Mouse (Mus musculus) spleen, adult 2 months (tissue): ENCODE results near the gene Tubgcp2.
A peak's percentile ranks its signal among the peaks of the same experiment; 100 is the strongest.

Experiments
- CTCF ChIP-seq: fragments of 200-500 bp; IDR thresholded peaks from 2 replicates; pipeline ENCODE4 v1.5.1; 2011; ENCODE audit warnings: mild to moderate bottlenecking, inconsistent platforms; ENCODE audit not compliant: insufficient read depth, insufficient read length, insufficient replicate concordance; ENCODE audit errors: extremely low read depth
- POLR2A ChIP-seq: fragments of 200-500 bp; IDR thresholded peaks from 2 replicates; pipeline ENCODE4 v1.6.1; 2011; ENCODE audit warnings: low read depth, low read length, inconsistent platforms

GRCm38 (mm10) chr7:140063092-140063491 lies 26.6 kb upstream of the Tubgcp2 start:
- peak; percentile 59; the same call in 1 of the 2 replicates for TF ChIP-seq CTCF
- no peak for TF ChIP-seq POLR2A
